Mouse (Mus musculus) CH12.LX (cell line): ENCODE results near the gene Car5a.

ENCODE experiments used
- CHD2 ChIP-seq: IDR thresholded peaks from 2 replicates; pipeline ENCODE4 v1.6.1; 2011; ENCODE audit warnings: low read length, improper control_type of control experiment
- CTCF ChIP-seq, 2 experiments: IDR thresholded peaks in 1 of 2; conservative IDR thresholded peaks in 1 of 2; 2 replicates each; pipeline ENCODE4 v1.5.1; 2011 to 2012; ENCODE audit warnings: low read depth in 2 of 2, low read length in 2 of 2, improper control_type of control experiment in 1 of 2, inconsistent platforms in 1 of 2, mild to moderate bottlenecking in 1 of 2, moderate library complexity in 1 of 2
- EP300 ChIP-seq: IDR thresholded peaks from 2 replicates; pipeline ENCODE4 v1.6.1; 2011; ENCODE audit warnings: low read length, improper control_type of control experiment
- ETS1 ChIP-seq: conservative IDR thresholded peaks from 2 replicates; pipeline ENCODE4 v1.6.1; 2012; ENCODE audit warnings: low read depth, mild to moderate bottlenecking, inconsistent platforms, low read length, improper control_type of control experiment, moderate library complexity
- POLR2A ChIP-seq: IDR thresholded peaks from 2 replicates; pipeline ENCODE4 v1.6.1; 2011; ENCODE audit warnings: low read depth, mild to moderate bottlenecking, improper control_type of control experiment, low read length
- ZC3H11A ChIP-seq: IDR thresholded peaks from 2 replicates; pipeline ENCODE4 v1.6.1; 2012; ENCODE audit warnings: low read depth, mild to moderate bottlenecking, inconsistent platforms, low read length, improper control_type of control experiment

DNA sequence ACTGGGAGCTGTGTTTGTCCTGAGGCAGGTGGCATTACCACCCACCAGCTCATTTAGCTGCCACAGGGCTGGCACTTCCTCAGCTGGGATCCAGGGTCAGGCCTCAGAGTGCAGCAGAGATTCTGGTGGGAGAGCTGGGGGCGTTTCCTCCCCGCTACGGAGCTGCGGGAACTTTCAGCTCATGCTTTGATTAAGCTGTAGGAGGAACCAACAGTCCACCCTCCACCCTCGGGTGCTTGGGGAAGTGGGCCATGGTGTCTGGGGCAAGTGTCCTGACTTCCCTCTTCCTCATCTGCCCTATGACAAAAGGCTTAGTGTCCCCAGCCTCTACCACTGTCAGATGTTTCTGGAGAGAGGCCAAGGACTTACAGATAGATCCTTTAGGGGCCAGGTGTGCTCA, 67.5 kb downstream of the Car5a start:
- no peak for TF ChIP-seq CTCF (conservative IDR thresholded peaks at IDR 0.05 in 1 of 2, IDR thresholded peaks at IDR 0.05 in 1 of 2; ENCODE audit: low read depth in 2 of 2, low read length in 2 of 2)
- no peak for TF ChIP-seq EP300
- no peak for TF ChIP-seq ETS1
- TF ChIP-seq POLR2A = peak; percentile 45; the same call in 1 of the 2 replicates
- TF ChIP-seq ZC3H11A = no peak
- no peak for TF ChIP-seq CHD2
